Mouse (Mus musculus): ENCODE data around the gene Cldn34b4. TPM values are rescaled to one million over a fixed set of nuclear protein-coding genes. Genes with fewer than 3 reads are reported as not detected.

The Cldn34b4 gene
- polyA plus RNA-seq (2015; fragmentation: Nextera tagmentation; extraction: Ambion mirVana): not detected in 2 replicates

DNA sequence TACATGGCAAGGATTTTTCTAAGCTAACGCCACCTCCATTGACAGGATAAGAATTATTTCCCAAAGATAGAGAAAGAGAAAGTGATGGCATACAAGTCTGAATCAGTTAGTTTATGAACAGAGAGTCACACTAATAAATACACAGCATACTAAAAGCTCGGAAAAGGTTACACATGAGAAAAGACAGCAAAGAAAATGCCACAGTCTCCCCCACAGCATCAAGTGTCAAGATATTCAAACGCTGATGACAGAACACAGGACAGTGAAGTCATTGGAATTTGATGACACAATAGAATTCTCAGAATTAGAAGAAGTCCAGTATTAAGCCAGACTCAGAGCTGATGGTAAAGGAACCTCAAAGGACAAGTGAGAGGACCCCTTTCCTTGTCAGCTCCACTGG, at the start of gene Cldn34b4:
Gene Cldn34b4, plus strand, starts transcription at position 301 of the 400 bp plus-strand sequence.
- H3K4me1 ChIP-seq: no peaks in the 10 kb centered on the region
- H3K4me3 ChIP-seq: no peak within 1 kb of the TSS
- 0 out of 2 replicates have a peak, but pooled peaks cover 3% of the 10 kb centered on the region for H3K9me3 ChIP-seq
- no peak within 1 kb of the TSS for H3K9ac ChIP-seq
- 86% methylated on average over 3 of the region's 3 CpGs for WGBS
- H3K36me3 ChIP-seq (replicated peaks): no peaks in the 10 kb centered on the region
- ATAC-seq (replicated peaks): no peak
- H3K27ac ChIP-seq: no peak within 1 kb of the TSS
- no peak within 1 kb of the TSS for H3K4me2 ChIP-seq
- H3K27me3 ChIP-seq (replicated peaks): no peaks in the 10 kb centered on the region

Other genes with a start within 250 kb of the Cldn34b4 start
- gene Cldn34b3, start 129.0 kb upstream of the Cldn34b4 start, polyA plus RNA-seq (2015; fragmentation: Nextera tagmentation; extraction: Ambion mirVana): not detected in 2 replicates
- gene Cldn34d, start 209.6 kb downstream of the Cldn34b4 start, polyA plus RNA-seq (2015; fragmentation: Nextera tagmentation; extraction: Ambion mirVana): not detected in 2 replicates